8 mouse cellular contexts compared by ENCODE assay signal in genomic region chr11:98438331-98439158, GRCm38 (mm10). TPM values are rescaled to one million over a fixed set of nuclear protein-coding genes. Genes with fewer than 3 reads are reported as not detected.
DNase-seq lines count a peak whose midpoint lies in the region; ATAC-seq lines count a peak whose summit lies in the region.

Mien1 (minus strand) TSS chr11:98438991.

- H3K27ac ChIP-seq in hindbrain, embryonic 16.5 days (ENCODE audit: low read depth, low read length), result peak within 1 kb of the TSS; percentile 69
- peak within 1 kb of the TSS; percentile 78 for H3K27ac ChIP-seq in macrophage

- no peaks in the 10 kb centered on the region for H3K9me3 ChIP-seq in hindbrain, embryonic 16.5 days (ENCODE audit: control insufficient read depth, low read length)

- no peaks in the 10 kb centered on the region for H3K79me2 ChIP-seq in macrophage (ENCODE audit: inconsistent target)

- ATAC-seq in hindbrain, embryonic 16.5 days, result peak; percentile 93

- no peaks in the 10 kb centered on the region for H3K36me3 ChIP-seq in hindbrain, embryonic 16.5 days (ENCODE audit: control insufficient read depth, insufficient read depth, low read length)
- no peaks in the 10 kb centered on the region for H3K36me3 ChIP-seq in macrophage (ENCODE audit: inconsistent target)

- peak; percentile 95 for DNase-seq in T-cell, adult 2 months (ENCODE audit: low spot score)
- peak; percentile 98 for DNase-seq in cerebellum, postnatal 36 days
- peak; percentile 96 for DNase-seq in gastrocnemius, adult 18-20 months (ENCODE audit: low spot score)
- peak; percentile 98 to 99 for DNase-seq in left cerebral cortex, adult 18-20 months (ENCODE audit: low spot score in 2 of 2)
- DNase-seq in right cerebral cortex, adult 18-20 months, result peak; percentile 97
- peak; percentile 91 for DNase-seq in urinary bladder, postnatal 10 days (ENCODE audit: low spot score)

- peak within 1 kb of the TSS; percentile 75 for H3K9ac ChIP-seq in hindbrain, embryonic 16.5 days (ENCODE audit: low read depth, low read length)

- H3K4me1 ChIP-seq in hindbrain, embryonic 16.5 days (ENCODE audit: control insufficient read depth, insufficient read depth, low read depth, low read length), result peaks cover 3% of the 10 kb centered on the region

- peak within 1 kb of the TSS; percentile 78 for H3K4me3 ChIP-seq in hindbrain, embryonic 16.5 days (ENCODE audit: low read length)
- H3K4me3 ChIP-seq in macrophage (ENCODE audit: inconsistent target), result peak within 1 kb of the TSS; percentile 88

- H3K4me2 ChIP-seq in hindbrain, embryonic 16.5 days (ENCODE audit: low read length), result peak within 1 kb of the TSS; percentile 92

- no peaks in the 10 kb centered on the region for H3K27me3 ChIP-seq in hindbrain, embryonic 16.5 days (replicated peaks; ENCODE audit: control insufficient read depth, insufficient read depth, low read length)

- 2% methylated on average over 43 of the region's 43 CpGs for WGBS in hindbrain, embryonic 16.5 days
- 4% methylated on average over 43 of the region's 43 CpGs for WGBS in macrophage (ENCODE audit: missing documents)

RNA-seq across cellular contexts. Expression of gene Mien1, which starts in this region (rescaled TPM):
- 10 to 100 TPM; 36.0 to 37.8 TPM for total RNA-seq in gastrocnemius, adult 18-20 months (2021)
- polyA plus RNA-seq in hindbrain, embryonic 16.5 days (2015; fragmentation: Nextera tagmentation; extraction: Ambion mirVana), result 250 and 276 TPM in 2 replicates
- 100 to 1,000 TPM; 104 to 110 TPM for total RNA-seq in left cerebral cortex, adult 18-20 months (2021)
- total RNA-seq in macrophage (2018; cell fraction: chromatin; rRNA removed), result 10 to 100 TPM in 8 of 26 experiments, 1 to 10 TPM in 18; 1.6 to 34.0 (median 7.9) TPM
- 100 to 1,000 TPM in 25 of 26 experiments, 10 to 100 TPM in 1; 99.7 to 150 (median 116) TPM for total RNA-seq in macrophage (2018; cell fraction: cytosol; rRNA removed)
- 10 to 100 TPM; 13.6 to 59.6 (median 32.1) TPM for total RNA-seq in macrophage (2018; cell fraction: nucleus; rRNA removed)
- polyA plus RNA-seq in macrophage (2018), result 48.5 to 121 TPM (median 108 TPM) in 3 replicates

Comparison
In these comparisons a context has a peak if more than half of its experiments do, and no peak if none do; other contexts are left out.
1. Peak in every context shown above with its lines: DNase-seq, ATAC-seq, H3K4me3 ChIP-seq and H3K27ac ChIP-seq.